ENCODE assay signal across 11 mouse cellular contexts in genomic region chr6:91163195-91163911, GRCm38 (mm10). TPM values are rescaled to one million over a fixed set of nuclear protein-coding genes. Genes with fewer than 3 reads are reported as not detected.
DNase-seq lines count a peak whose midpoint lies in the region; ATAC-seq and TF ChIP-seq lines count a peak whose summit lies in the region.
"Had no signal": no experiment of that assay in that cellular context is flagged by ENCODE, and none has a peak within 500 bp of the region (broad histone marks: within the 10 kb centered on the region; RNA-seq: fewer than 3 reads in every experiment).

No protein-coding gene starts in this region.

- H3K36me3 ChIP-seq in kidney, embryonic 15.5 days = 0 out of 2 replicates have a peak, but pooled peaks cover 10% of the 10 kb centered on the region
- 0 out of 2 replicates have a peak, but pooled peaks cover 4% of the 10 kb centered on the region for H3K36me3 ChIP-seq in hindbrain, postnatal 0 days (ENCODE audit: insufficient read depth, low read length)
- peaks cover 19% of the 10 kb centered on the region; the same call in 1 of the 2 replicates for H3K36me3 ChIP-seq in neural tube, embryonic 15.5 days

- H3K4me1 ChIP-seq in kidney, embryonic 15.5 days = peaks cover 36% of the 10 kb centered on the region
- H3K4me1 ChIP-seq in hindbrain, postnatal 0 days (ENCODE audit: insufficient read depth, low read length) = peaks cover 21% of the 10 kb centered on the region
- peaks cover 50% of the 10 kb centered on the region for H3K4me1 ChIP-seq in neural tube, embryonic 15.5 days

- H3K9me3 ChIP-seq in kidney, embryonic 15.5 days (replicated peaks) = no peaks in the 10 kb centered on the region
- H3K9me3 ChIP-seq in hindbrain, postnatal 0 days (ENCODE audit: low read length) = no peaks in the 10 kb centered on the region
- H3K9me3 ChIP-seq in neural tube, embryonic 15.5 days (replicated peaks) = no peaks in the 10 kb centered on the region

- H3K27me3 ChIP-seq in kidney, embryonic 15.5 days = no peaks in the 10 kb centered on the region
- no peaks in the 10 kb centered on the region for H3K27me3 ChIP-seq in hindbrain, postnatal 0 days (ENCODE audit: insufficient read depth, low read length)
- H3K27me3 ChIP-seq in neural tube, embryonic 15.5 days (replicated peaks) = no peaks in the 10 kb centered on the region

- no peak overlapping the region for H3K4me2 ChIP-seq in kidney, embryonic 15.5 days
- H3K4me2 ChIP-seq in hindbrain, postnatal 0 days (ENCODE audit: low read depth, low read length) = no peak overlapping the region
- no peak overlapping the region for H3K4me2 ChIP-seq in neural tube, embryonic 15.5 days

- H3K27ac ChIP-seq in kidney, embryonic 15.5 days = 0 out of 2 replicates have a peak overlapping the region, but pooled peaks have one; percentile 27
- no peak overlapping the region for H3K27ac ChIP-seq in hindbrain, postnatal 0 days
- 0 out of 2 replicates have a peak overlapping the region, but pooled peaks have one; percentile 33 for H3K27ac ChIP-seq in neural tube, embryonic 15.5 days (replicated peaks)

- H3K9ac ChIP-seq in kidney, embryonic 15.5 days = no peak overlapping the region
- H3K9ac ChIP-seq in hindbrain, postnatal 0 days (replicated peaks; ENCODE audit: low read length) = no peak overlapping the region
- H3K9ac ChIP-seq in neural tube, embryonic 15.5 days (replicated peaks) = no peak overlapping the region

- peak; percentile 70 for ATAC-seq in kidney, embryonic 15.5 days (replicated peaks; ENCODE audit: low FRiP score)
- ATAC-seq in hindbrain, postnatal 0 days = no peak
- ATAC-seq in neural tube, embryonic 15.5 days (ENCODE audit: low FRiP score) = no peak

- DNase-seq in kidney, postnatal 36 days = no peak
- DNase-seq in c-Kit-positive CD71-positive TER-119-negative erythroid progenitor cells, embryonic 14.5 days (ENCODE audit: low read depth) = peak; percentile 88
- no peak for DNase-seq in hindbrain, postnatal 0 days (ENCODE audit: low spot score)
- DNase-seq in layer of hippocampus, adult 18-20 months (ENCODE audit: low spot score in 2 of 2) = no peak
- DNase-seq in layer of hippocampus, postnatal 10 days (ENCODE audit: low spot score in 2 of 2) = no peak
- no peak for DNase-seq in adipocyte (ENCODE audit: low spot score)
- DNase-seq: adrenal gland, adult 8-10 months; kidney, adult 9 months had no signal

- 66% methylated on average over 5 of the region's 5 CpGs for WGBS in kidney, embryonic 15.5 days
- WGBS in hindbrain, postnatal 0 days = 76% methylated on average over 5 of the region's 5 CpGs
- WGBS in neural tube, embryonic 15.5 days = 83% methylated on average over 5 of the region's 5 CpGs

- H3K4me3 ChIP-seq in kidney, embryonic 15.5 days (replicated peaks) = no peak overlapping the region
- no peak overlapping the region for H3K4me3 ChIP-seq in hindbrain, postnatal 0 days (ENCODE audit: low read length)
- H3K4me3 ChIP-seq in neural tube, embryonic 15.5 days (replicated peaks) = no peak overlapping the region

- TF ChIP-seq CTCF in hindbrain, postnatal 0 days (IDR thresholded peaks at IDR 0.05; ENCODE audit: low read depth) = peak; percentile 23; the same call in 1 of the 2 replicates

RNA-seq across cellular contexts. Expression of gene Hdac11, which starts 6.9 kb away (rescaled TPM):
- polyA plus RNA-seq in kidney, embryonic 15.5 days (2015; fragmentation: Nextera tagmentation; extraction: Ambion mirVana) = 13.2 and 14.3 TPM in 2 replicates
- total RNA-seq in hindbrain, postnatal 0 days (2014; rRNA removed) = 100 and 111 TPM in 2 replicates
- 50.1 and 50.7 TPM in 2 replicates for polyA plus RNA-seq in hindbrain, postnatal 0 days (2015; fragmentation: Nextera tagmentation; extraction: Ambion mirVana)
- 41.7 and 51.5 TPM in 2 replicates for polyA plus RNA-seq in neural tube, embryonic 15.5 days (2015; fragmentation: Nextera tagmentation; extraction: Ambion mirVana)
- total RNA-seq in layer of hippocampus, adult 18-20 months (2021) = 100 to 1,000 TPM; 169 to 174 TPM
- 100 to 1,000 TPM in 1 of 2 experiments, 10 to 100 TPM in 1; 96.2 to 103 TPM for total RNA-seq in layer of hippocampus, postnatal 10 days (2021)

RNA-seq across cellular contexts. Expression of gene Nup210, which starts 46.7 kb away (rescaled TPM):
- 22.8 and 24.2 TPM in 2 replicates for polyA plus RNA-seq in kidney, embryonic 15.5 days (2015; fragmentation: Nextera tagmentation; extraction: Ambion mirVana)
- total RNA-seq in hindbrain, postnatal 0 days (2014; rRNA removed) = 63.0 and 76.0 TPM in 2 replicates
- 14.7 and 15.6 TPM in 2 replicates for polyA plus RNA-seq in hindbrain, postnatal 0 days (2015; fragmentation: Nextera tagmentation; extraction: Ambion mirVana)
- polyA plus RNA-seq in neural tube, embryonic 15.5 days (2015; fragmentation: Nextera tagmentation; extraction: Ambion mirVana) = 15.4 and 18.4 TPM in 2 replicates
- 10 to 100 TPM; 16.2 to 17.5 TPM for total RNA-seq in layer of hippocampus, adult 18-20 months (2021)
- 10 to 100 TPM; 30.7 to 42.1 TPM for total RNA-seq in layer of hippocampus, postnatal 10 days (2021)

RNA-seq across cellular contexts. Expression of gene Fbln2, which starts 48.9 kb away (rescaled TPM):
- polyA plus RNA-seq in kidney, embryonic 15.5 days (2015; fragmentation: Nextera tagmentation; extraction: Ambion mirVana) = 38.9 and 56.4 TPM in 2 replicates
- total RNA-seq in hindbrain, postnatal 0 days (2014; rRNA removed) = 50.6 and 50.9 TPM in 2 replicates
- polyA plus RNA-seq in hindbrain, postnatal 0 days (2015; fragmentation: Nextera tagmentation; extraction: Ambion mirVana) = 18.5 and 21.2 TPM in 2 replicates
- polyA plus RNA-seq in neural tube, embryonic 15.5 days (2015; fragmentation: Nextera tagmentation; extraction: Ambion mirVana) = 33.7 and 47.7 TPM in 2 replicates
- total RNA-seq in layer of hippocampus, adult 18-20 months (2021) = 1 to 10 TPM; 7.8 to 10.0 TPM
- 10 to 100 TPM; 15.2 to 16.4 TPM for total RNA-seq in layer of hippocampus, postnatal 10 days (2021)
- total RNA-seq: granulocyte monocyte progenitor cell, adult 5-6 weeks had no signal
